Mouse (Mus musculus): ENCODE results near the gene Adra1d. TPM values are rescaled to one million over a fixed set of nuclear protein-coding genes. Genes with fewer than 3 reads are reported as not detected.
A peak's percentile ranks its signal among the peaks of the same experiment; 100 is the strongest.

The Adra1d gene
- polyA plus RNA-seq, 1 experiment from 2014 or later: 1.0 TPM

GRCm38 (mm10) chr2:131546308-131546700, 15.8 kb downstream of the Adra1d start:
- peak overlapping the region; percentile 69 for H3K9ac ChIP-seq (ENCODE audit: low read length)
- peak overlapping the region; percentile 58 for H3K4me3 ChIP-seq (ENCODE audit: low read length)
- H3K36me3 ChIP-seq (ENCODE audit: control insufficient read depth, insufficient read depth): no peaks in the 10 kb centered on the region
- WGBS: 8% methylated on average over 27 of the region's 27 CpGs
- H3K4me1 ChIP-seq (ENCODE audit: control insufficient read depth, insufficient read depth, low read length): peaks cover 11% of the 10 kb centered on the region; the same call in 1 of the 2 replicates
- H3K9me3 ChIP-seq (replicated peaks; ENCODE audit: control insufficient read depth, low read length): no peaks in the 10 kb centered on the region
- peaks cover 28% of the 10 kb centered on the region for H3K27me3 ChIP-seq (ENCODE audit: control insufficient read depth, insufficient read depth, low read length)
- no peak overlapping the region for H3K27ac ChIP-seq (ENCODE audit: low read length)
- no peak for ATAC-seq (replicated peaks; ENCODE audit: extremely low read depth, insufficient read depth, low FRiP score)
- peak overlapping the region; percentile 87 for H3K4me2 ChIP-seq (ENCODE audit: low read depth, low read length)

GRCm38 (mm10) chr2:131545386-131546307, 16.4 kb downstream of the Adra1d start:
- H3K4me2 ChIP-seq (ENCODE audit: low read depth, low read length): peak overlapping the region; percentile 87
- H3K27me3 ChIP-seq (ENCODE audit: control insufficient read depth, insufficient read depth, low read length): peaks cover 26% of the 10 kb centered on the region
- H3K9me3 ChIP-seq (replicated peaks; ENCODE audit: control insufficient read depth, low read length): no peaks in the 10 kb centered on the region
- peak overlapping the region; percentile 69 for H3K9ac ChIP-seq (ENCODE audit: low read length)
- H3K4me3 ChIP-seq (ENCODE audit: low read length): peak overlapping the region; percentile 58
- WGBS: 3% methylated on average over 45 of the region's 45 CpGs
- H3K27ac ChIP-seq (ENCODE audit: low read length): no peak overlapping the region
- H3K4me1 ChIP-seq (ENCODE audit: control insufficient read depth, insufficient read depth, low read length): peaks cover 11% of the 10 kb centered on the region; the same call in 1 of the 2 replicates
- no peak for ATAC-seq (replicated peaks; ENCODE audit: extremely low read depth, insufficient read depth, low FRiP score)
- H3K36me3 ChIP-seq (ENCODE audit: control insufficient read depth, insufficient read depth): no peaks in the 10 kb centered on the region

- H3K4me1 ChIP-seq (ENCODE audit: control insufficient read depth, insufficient read depth, low read length): peaks cover 21% of the 10 kb centered on the region
- ATAC-seq (replicated peaks; ENCODE audit: extremely low read depth, insufficient read depth, low FRiP score): no peak
- 29% methylated on average over 6 of the region's 6 CpGs for WGBS
- H3K9ac ChIP-seq (ENCODE audit: low read length): no peak overlapping the region
- H3K9me3 ChIP-seq (replicated peaks; ENCODE audit: control insufficient read depth, low read length): no peaks in the 10 kb centered on the region
- H3K4me3 ChIP-seq (ENCODE audit: low read length): no peak overlapping the region
- H3K4me2 ChIP-seq (ENCODE audit: low read depth, low read length): no peak overlapping the region
- H3K27me3 ChIP-seq (ENCODE audit: control insufficient read depth, insufficient read depth, low read length): peaks cover 12% of the 10 kb centered on the region
- H3K36me3 ChIP-seq (ENCODE audit: control insufficient read depth, insufficient read depth): no peaks in the 10 kb centered on the region
- H3K27ac ChIP-seq (ENCODE audit: low read length): no peak overlapping the region
Observed at GRCm38 (mm10) chr2:131542531-131542930, 19.6 kb downstream of the Adra1d start.

- H3K4me1 ChIP-seq (ENCODE audit: control insufficient read depth, insufficient read depth, low read length): peaks cover 21% of the 10 kb centered on the region
- H3K27me3 ChIP-seq (ENCODE audit: control insufficient read depth, insufficient read depth, low read length): peaks cover 12% of the 10 kb centered on the region
- H3K9me3 ChIP-seq (replicated peaks; ENCODE audit: control insufficient read depth, low read length): no peaks in the 10 kb centered on the region
- H3K36me3 ChIP-seq (ENCODE audit: control insufficient read depth, insufficient read depth): no peaks in the 10 kb centered on the region
- H3K9ac ChIP-seq (ENCODE audit: low read length): no peak overlapping the region
- no peak overlapping the region for H3K4me2 ChIP-seq (ENCODE audit: low read depth, low read length)
- 80% methylated on average over 4 of the region's 4 CpGs for WGBS
- H3K27ac ChIP-seq (ENCODE audit: low read length): no peak overlapping the region
- no peak for ATAC-seq (replicated peaks; ENCODE audit: extremely low read depth, insufficient read depth, low FRiP score)
- no peak overlapping the region for H3K4me3 ChIP-seq (ENCODE audit: low read length)
Observed at GRCm38 (mm10) chr2:131541686-131542085, 20.4 kb downstream of the Adra1d start.

GRCm38 (mm10) chr2:131539780-131540179, 22.3 kb downstream of the Adra1d start:
- H3K27me3 ChIP-seq (ENCODE audit: control insufficient read depth, insufficient read depth, low read length): no peaks in the 10 kb centered on the region
- no peak overlapping the region for H3K27ac ChIP-seq (ENCODE audit: low read length)
- no peaks in the 10 kb centered on the region for H3K9me3 ChIP-seq (replicated peaks; ENCODE audit: control insufficient read depth, low read length)
- H3K4me1 ChIP-seq (ENCODE audit: control insufficient read depth, insufficient read depth, low read length): peaks cover 10% of the 10 kb centered on the region
- H3K4me3 ChIP-seq (ENCODE audit: low read length): no peak overlapping the region
- H3K4me2 ChIP-seq (ENCODE audit: low read depth, low read length): no peak overlapping the region
- no peaks in the 10 kb centered on the region for H3K36me3 ChIP-seq (ENCODE audit: control insufficient read depth, insufficient read depth)
- H3K9ac ChIP-seq (ENCODE audit: low read length): no peak overlapping the region
- 78% methylated on average over 6 of the region's 6 CpGs for WGBS
- ATAC-seq (replicated peaks; ENCODE audit: extremely low read depth, insufficient read depth, low FRiP score): no peak

- Histone ChIP-seq H3K9me3 (replicated peaks; ENCODE audit: control insufficient read depth, low read length) (no peaks in the 10 kb centered on the region), H3K4me1 (ENCODE audit: control insufficient read depth, insufficient read depth, low read length) (peaks cover 10% of the 10 kb centered on the region), H3K36me3 (ENCODE audit: control insufficient read depth, insufficient read depth) (no peaks in the 10 kb centered on the region), H3K9ac (ENCODE audit: low read length) (no peak overlapping the region), H3K27me3 (ENCODE audit: control insufficient read depth, insufficient read depth, low read length) (no peaks in the 10 kb centered on the region), H3K27ac (ENCODE audit: low read length) (peak overlapping the region; percentile 48; the same call in 1 of the 2 replicates), H3K4me2 (ENCODE audit: low read depth, low read length) (no peak overlapping the region), H3K4me3 (ENCODE audit: low read length) (no peak overlapping the region)
- peak; percentile 84 for ATAC-seq (replicated peaks; ENCODE audit: extremely low read depth, insufficient read depth, low FRiP score)
- 27% methylated on average over 7 of the region's 7 CpGs for WGBS
Observed at GRCm38 (mm10) chr2:131538341-131538740, 23.7 kb downstream of the Adra1d start.

GRCm38 (mm10) chr2:131535168-131535567, 26.9 kb downstream of the Adra1d start:
- no peaks in the 10 kb centered on the region for H3K27me3 ChIP-seq (ENCODE audit: control insufficient read depth, insufficient read depth, low read length)
- no peaks in the 10 kb centered on the region for H3K9me3 ChIP-seq (replicated peaks; ENCODE audit: control insufficient read depth, low read length)
- H3K36me3 ChIP-seq (ENCODE audit: control insufficient read depth, insufficient read depth): no peaks in the 10 kb centered on the region
- H3K4me3 ChIP-seq (ENCODE audit: low read length): no peak overlapping the region
- H3K9ac ChIP-seq (ENCODE audit: low read length): no peak overlapping the region
- peaks cover 10% of the 10 kb centered on the region for H3K4me1 ChIP-seq (ENCODE audit: control insufficient read depth, insufficient read depth, low read length)
- H3K4me2 ChIP-seq (ENCODE audit: low read depth, low read length): no peak overlapping the region
- ATAC-seq (replicated peaks; ENCODE audit: extremely low read depth, insufficient read depth, low FRiP score): no peak
- no peak overlapping the region for H3K27ac ChIP-seq (ENCODE audit: low read length)
- WGBS: 76% methylated on average over 5 of the region's 5 CpGs

GRCm38 (mm10) chr2:131531271-131531670, 30.8 kb downstream of the Adra1d start:
- H3K36me3 ChIP-seq (ENCODE audit: control insufficient read depth, insufficient read depth): no peaks in the 10 kb centered on the region
- H3K4me2 ChIP-seq (ENCODE audit: low read depth, low read length): no peak overlapping the region
- ATAC-seq (replicated peaks; ENCODE audit: extremely low read depth, insufficient read depth, low FRiP score): no peak
- no peaks in the 10 kb centered on the region for H3K9me3 ChIP-seq (replicated peaks; ENCODE audit: control insufficient read depth, low read length)
- 79% methylated on average over 7 of the region's 7 CpGs for WGBS
- H3K27me3 ChIP-seq (ENCODE audit: control insufficient read depth, insufficient read depth, low read length): no peaks in the 10 kb centered on the region
- no peak overlapping the region for H3K9ac ChIP-seq (ENCODE audit: low read length)
- H3K4me1 ChIP-seq (ENCODE audit: control insufficient read depth, insufficient read depth, low read length): no peaks in the 10 kb centered on the region
- no peak overlapping the region for H3K4me3 ChIP-seq (ENCODE audit: low read length)
- no peak overlapping the region for H3K27ac ChIP-seq (ENCODE audit: low read length)

- 18% methylated on average over 9 of the region's 9 CpGs for WGBS
- Histone ChIP-seq H3K27ac (ENCODE audit: low read length) (no peak overlapping the region), H3K27me3 (ENCODE audit: control insufficient read depth, insufficient read depth, low read length) (no peaks in the 10 kb centered on the region), H3K4me3 (ENCODE audit: low read length) (no peak overlapping the region), H3K9ac (ENCODE audit: low read length) (no peak overlapping the region), H3K36me3 (ENCODE audit: control insufficient read depth, insufficient read depth) (no peaks in the 10 kb centered on the region), H3K4me1 (ENCODE audit: control insufficient read depth, insufficient read depth, low read length) (no peaks in the 10 kb centered on the region), H3K4me2 (ENCODE audit: low read depth, low read length) (no peak overlapping the region), H3K9me3 (replicated peaks; ENCODE audit: control insufficient read depth, low read length) (no peaks in the 10 kb centered on the region)
- ATAC-seq (replicated peaks; ENCODE audit: extremely low read depth, insufficient read depth, low FRiP score): no peak
Observed at GRCm38 (mm10) chr2:131530623-131531008, 31.5 kb downstream of the Adra1d start.

Data from heart, embryonic 16.5 days (tissue).